Mouse (Mus musculus): ENCODE results near the gene Calml4.
A peak's percentile ranks its signal among the peaks of the same experiment; 100 is the strongest.
"Not testable (repeated sequence)": the region's sequence is repeated elsewhere in the genome, so short reads cannot be mapped to it uniquely, and the experiment has no call there.

Gene Calml4

GRCm38 (mm10) chr9:62835705-62836446 is 22.0 kb upstream of the Calml4 start:
- DNase-seq (ENCODE audit: low spot score): no peak

- DNase-seq (ENCODE audit: low spot score): no peak
These were observed 20.3 kb upstream of the Calml4 start for GRCm38 (mm10) chr9:62837611-62838010.

- DNase-seq (ENCODE audit: low spot score): no peak
These were observed 19.8 kb upstream of the Calml4 start for GRCm38 (mm10) chr9:62838146-62838505.

DNA sequence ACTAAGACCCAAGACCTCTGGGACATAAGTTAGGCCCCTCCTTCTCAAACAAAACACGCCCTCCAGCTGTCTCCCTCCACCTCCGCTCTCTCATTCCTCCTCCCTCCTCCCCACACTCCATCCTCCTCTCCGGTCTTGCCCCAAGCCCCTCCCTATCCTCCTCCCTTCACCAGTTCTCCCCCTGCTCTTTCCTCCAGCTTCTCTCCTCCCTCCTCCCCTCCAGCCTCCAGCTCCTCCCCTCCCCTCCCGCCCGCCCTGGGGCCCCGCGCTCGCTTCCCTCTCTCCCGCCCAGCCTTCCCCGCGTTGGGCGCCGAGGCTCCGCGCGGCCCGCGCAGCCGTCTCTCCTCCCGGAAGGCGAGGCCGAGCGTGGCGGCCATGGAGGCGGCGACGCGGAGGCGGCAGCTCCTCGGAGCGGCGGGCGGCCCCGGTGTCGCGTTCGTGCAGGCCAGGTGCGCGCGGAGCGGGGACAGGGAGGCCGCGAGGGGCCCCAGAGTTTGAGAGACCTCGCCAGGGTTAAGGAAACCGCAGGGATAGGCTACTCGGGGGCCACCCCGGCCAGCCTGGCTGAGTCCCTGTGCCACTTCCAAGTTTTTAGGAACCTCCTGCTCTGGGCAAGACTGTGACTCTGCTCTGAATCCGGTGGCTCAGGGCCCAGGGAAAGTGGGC is 19.2 kb upstream of the Calml4 start, which contains the start of gene Cln6:
Cln6 (plus strand) TSS at position 280 of the 666 bp plus-strand sequence.
- DNase-seq (ENCODE audit: low spot score): peak; percentile 89

GRCm38 (mm10) chr9:62839172-62839770 is 18.6 kb upstream of the Calml4 start:
- DNase-seq (ENCODE audit: low spot score): no peak

DNA sequence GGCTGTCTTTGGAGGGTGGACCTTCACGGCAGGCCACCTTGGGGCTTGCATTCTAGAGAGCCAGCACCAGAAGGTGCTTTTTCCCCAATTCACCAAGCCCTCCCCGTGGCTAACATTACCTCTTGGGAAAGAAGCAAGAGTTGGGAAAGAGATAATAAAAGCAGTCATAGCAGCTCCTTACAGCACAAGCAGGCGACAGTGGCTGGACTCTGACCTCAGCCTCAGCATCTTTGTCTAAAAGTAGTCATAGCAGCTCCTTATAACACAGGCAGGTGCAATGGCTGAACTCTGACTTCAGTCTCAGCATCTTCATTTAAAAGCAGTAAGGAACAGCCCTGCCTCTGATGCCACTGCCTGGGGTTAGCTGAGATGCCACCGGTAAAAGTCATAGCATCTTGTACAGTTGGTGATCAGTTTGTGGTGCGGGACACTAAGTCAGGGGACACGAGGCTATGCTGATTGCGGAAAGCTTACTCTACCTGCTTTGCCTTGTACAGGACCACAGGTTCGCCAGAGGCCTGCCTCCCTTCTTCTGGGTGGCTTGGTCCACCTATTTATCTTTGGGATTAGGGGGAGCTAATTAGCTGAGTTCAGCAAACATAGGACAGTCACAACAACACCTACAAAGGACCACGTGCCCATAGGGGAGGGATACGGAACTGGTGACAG is 14.4 kb upstream of the Calml4 start:
- no peak for DNase-seq (ENCODE audit: low spot score)

- DNase-seq (ENCODE audit: low spot score): no peak
These were observed 13.4 kb upstream of the Calml4 start for GRCm38 (mm10) chr9:62844461-62844860.

DNA sequence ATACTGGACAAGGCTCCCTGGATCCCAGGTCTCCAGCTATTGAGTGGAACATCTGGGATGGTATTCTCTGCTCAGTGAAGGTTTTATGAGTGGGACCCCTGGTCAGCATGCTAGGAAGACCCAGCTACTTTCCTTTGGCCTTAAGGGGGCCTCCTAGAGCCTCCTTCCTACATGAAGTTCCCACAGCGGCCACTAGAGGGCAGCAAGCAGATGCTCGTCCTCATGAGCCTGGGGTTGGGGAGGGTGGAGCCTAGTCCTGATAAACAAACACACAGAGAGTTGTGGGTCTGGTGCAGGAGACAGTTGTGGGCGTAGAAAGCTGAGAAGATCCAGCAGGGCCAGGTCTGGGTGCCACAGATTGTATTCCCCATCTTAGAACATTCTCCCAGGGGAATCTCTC is 10.2 kb upstream of the Calml4 start:
- peak; percentile 87 for DNase-seq (ENCODE audit: low spot score)

DNA sequence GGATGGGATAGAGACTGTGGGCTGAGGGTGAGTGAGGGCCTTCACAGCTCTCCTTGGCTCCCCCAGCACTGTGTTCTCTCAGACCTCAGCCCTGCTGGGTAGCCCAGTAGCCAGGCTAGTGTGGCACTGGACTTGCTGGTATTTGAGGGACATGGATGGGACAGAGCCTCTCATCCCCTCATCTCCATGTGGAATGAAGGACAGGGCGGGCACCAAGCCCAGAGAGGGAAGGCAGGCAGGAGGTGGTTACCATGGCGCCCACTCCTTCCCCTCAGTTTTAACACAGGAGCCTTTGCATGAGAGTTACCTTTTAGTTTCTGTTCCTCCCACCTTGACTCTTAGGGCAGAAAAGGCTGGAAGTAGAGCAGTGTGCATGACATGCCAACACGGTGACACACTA is 9.2 kb upstream of the Calml4 start:
- DNase-seq (ENCODE audit: low spot score): no peak

DNA sequence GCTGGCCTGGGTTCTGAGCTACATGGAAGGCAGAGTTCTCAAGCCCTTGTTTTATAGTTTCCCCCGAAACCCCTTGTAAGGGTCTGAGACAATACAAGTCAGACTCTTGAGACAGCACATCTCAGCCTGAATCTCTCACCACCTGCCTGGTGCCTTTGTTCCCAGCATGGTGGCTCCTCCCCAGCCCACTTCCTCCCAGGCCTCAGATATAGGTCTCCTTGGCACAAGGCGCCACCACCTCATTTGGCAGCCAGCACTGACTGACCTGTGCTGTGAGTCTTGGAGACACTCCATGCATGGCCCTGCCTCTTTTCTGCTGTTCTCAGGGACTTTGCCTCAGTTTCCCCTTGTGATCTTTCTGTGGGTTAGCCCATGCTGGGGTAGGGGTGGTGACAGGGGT is 6.3 kb upstream of the Calml4 start:
- no peak for DNase-seq (ENCODE audit: low spot score)

GRCm38 (mm10) chr9:62854483-62854882 is 3.4 kb upstream of the Calml4 start:
- DNase-seq (ENCODE audit: low spot score): no peak

DNA sequence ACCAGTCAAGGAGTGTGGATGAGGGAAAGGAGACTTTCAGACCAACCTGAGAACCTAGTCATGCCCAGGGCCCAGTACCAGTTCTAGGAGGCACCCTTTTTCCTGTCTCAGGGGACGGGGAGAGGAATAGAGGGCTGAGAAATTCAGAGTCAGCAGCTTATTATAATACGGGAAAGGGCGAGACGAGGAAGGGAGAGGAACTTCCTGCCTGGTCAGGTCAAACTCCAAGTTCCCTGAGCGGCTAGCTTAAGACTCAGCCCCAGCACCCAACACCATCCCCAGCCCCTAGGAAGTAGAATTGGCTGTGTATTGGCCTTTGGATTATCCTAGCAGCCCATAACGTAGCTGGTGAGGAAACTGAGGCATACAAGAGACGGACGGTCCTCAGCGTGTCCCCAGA is 664 bp upstream of the Calml4 start:
- DNase-seq (ENCODE audit: low spot score): peak; percentile 35

DNA sequence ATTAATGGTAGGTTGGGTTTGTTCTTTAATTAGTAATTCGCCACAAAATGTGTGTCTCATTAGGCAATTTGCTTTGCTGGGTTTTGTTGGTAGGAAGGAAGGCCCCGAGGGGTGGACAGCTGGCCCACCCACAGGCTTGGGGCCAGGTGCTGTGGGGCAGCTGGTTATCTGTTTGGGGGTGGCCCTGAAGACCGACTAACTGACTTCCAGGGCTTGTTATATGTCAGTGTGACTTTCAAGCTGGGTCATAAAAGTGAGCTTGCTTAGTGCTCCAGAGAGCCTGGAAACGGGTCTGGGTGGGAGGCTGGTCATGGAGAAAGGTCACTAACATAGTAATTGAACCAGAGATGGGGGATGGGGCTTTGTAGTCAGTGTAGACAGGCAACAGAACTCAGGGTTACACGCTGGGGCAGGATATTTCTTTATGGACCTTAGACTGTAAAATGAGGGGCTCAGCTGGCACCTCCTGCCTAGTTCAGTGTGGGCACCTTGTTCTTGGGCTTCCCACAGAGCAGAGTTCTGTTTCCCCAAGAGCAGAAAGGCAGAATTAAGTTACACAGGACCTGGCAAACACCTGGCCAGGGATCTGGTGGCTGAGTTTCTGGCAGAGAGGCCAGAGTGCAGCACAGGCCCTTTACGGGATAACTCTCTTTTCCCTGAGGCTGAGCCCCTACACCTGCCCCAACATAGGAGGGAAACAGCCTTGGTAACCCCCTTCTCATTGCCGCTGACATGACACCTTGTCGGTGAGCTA is 563 bp downstream of the Calml4 start:
- DNase-seq (ENCODE audit: low spot score): no peak

DNA sequence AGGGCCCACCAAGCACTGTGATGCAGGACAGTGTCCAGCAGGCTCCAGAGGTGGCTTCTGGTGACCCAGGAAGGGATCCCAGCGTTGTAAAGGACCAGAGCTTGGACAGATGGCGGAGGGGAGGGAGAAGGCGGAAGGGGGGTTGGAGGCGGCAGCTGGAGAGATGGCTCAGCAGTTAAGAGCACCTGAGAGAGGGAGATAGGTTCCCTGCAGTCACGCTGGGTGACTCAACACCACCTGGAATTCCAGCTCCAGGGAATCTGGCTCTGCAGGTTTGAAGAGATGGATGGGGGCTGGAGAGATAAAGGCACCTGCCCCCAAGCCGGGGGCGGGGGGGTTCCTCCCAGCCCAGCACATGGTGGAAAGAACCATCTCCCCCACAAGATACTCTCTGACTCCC is 2.2 kb downstream of the Calml4 start:
- not testable (repeated sequence) for DNase-seq (ENCODE audit: low spot score)

DNA sequence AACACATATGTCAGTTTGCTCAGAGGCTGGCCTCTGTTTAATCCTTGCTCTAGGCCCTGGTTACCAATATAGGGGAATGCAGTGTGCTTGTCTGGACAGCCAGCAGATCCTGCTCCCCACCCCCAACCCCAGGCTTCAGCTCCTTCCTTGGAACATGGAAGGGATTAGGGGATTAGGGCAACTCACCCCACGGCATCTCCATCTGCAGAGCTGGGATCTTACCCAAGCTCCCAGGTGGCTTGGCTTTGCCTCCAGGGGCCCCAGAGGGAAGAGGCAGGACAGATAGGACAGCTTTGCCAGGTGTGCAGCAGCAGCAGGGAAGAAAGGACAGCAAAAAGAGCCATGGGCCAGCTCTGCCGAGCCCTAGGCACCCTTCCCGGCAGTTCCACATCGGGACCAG is 3.0 kb downstream of the Calml4 start:
- no peak for DNase-seq (ENCODE audit: low spot score)

DNA sequence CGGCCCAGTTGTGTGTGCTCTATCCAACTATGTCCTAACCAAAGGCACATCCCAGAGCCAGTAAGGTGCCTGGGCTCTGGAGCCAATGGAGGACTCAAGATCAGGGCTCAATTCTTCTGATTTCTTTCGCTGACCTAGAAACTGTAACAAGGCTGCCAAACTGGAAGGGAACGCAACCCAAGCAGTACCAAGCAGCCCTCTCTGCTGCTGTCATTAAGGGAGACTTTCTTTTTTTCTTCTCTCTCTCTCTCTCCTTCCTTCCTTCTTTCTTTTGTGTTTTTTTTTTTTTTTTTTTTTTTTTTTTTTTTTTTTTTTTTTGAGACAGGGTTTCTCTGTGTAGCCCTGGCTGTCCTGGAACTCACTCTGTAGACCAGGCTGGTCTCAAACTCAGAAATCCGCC is 11.4 kb downstream of the Calml4 start:
- DNase-seq (ENCODE audit: low spot score): not testable (repeated sequence)

DNA sequence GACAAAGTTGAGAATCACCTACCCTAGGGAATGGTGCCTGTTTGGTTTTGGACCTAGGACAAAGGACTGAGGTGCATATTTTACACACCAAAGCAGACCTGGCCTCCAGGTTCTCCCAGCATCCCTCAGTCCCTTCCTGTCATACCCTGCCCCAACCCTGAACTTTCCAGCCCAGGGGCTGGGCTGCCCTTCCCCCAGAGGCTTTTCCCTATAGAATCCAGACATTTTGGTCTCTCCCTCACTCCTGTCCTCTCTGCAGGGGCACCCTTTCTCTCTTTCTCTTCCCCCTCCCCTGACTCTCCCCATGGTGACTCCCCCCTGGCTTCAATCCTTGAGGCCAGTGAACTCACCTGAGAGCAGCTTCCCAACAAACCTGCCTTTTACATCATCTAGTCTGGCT is 12.8 kb downstream of the Calml4 start:
- no peak for DNase-seq (ENCODE audit: low spot score)

- no peak for DNase-seq (ENCODE audit: low spot score)
These were observed 19.2 kb downstream of the Calml4 start for GRCm38 (mm10) chr9:62876966-62877616.

GRCm38 (mm10) chr9:62877825-62878224 is 19.9 kb downstream of the Calml4 start:
- DNase-seq (ENCODE audit: low spot score): no peak

- peak; percentile 53 for DNase-seq (ENCODE audit: low spot score)
These were observed 24.0 kb downstream of the Calml4 start for GRCm38 (mm10) chr9:62881871-62882270.

GRCm38 (mm10) chr9:62894486-62894885 is 36.6 kb downstream of the Calml4 start:
- no peak for DNase-seq (ENCODE audit: low spot score)

- no peak for DNase-seq (ENCODE audit: low spot score)
These were observed 43.9 kb downstream of the Calml4 start for GRCm38 (mm10) chr9:62901736-62902135.

Data from lung, postnatal 25 days (tissue).